Comparison of ENCODE assay signal across 9 mouse cellular contexts in genomic region chr15:97788821-97789220, GRCm38 (mm10). TPM values are rescaled to one million over a fixed set of nuclear protein-coding genes. Genes with fewer than 3 reads are reported as not detected.
DNase-seq lines count a peak whose midpoint lies in the region; ATAC-seq and TF ChIP-seq lines count a peak whose summit lies in the region.
"Had no signal": no experiment of that assay in that cellular context is flagged by ENCODE, and none has a peak within 500 bp of the region (broad histone marks: within the 10 kb centered on the region; RNA-seq: fewer than 3 reads in every experiment).

No protein-coding gene starts in this region.

- H3K27me3 ChIP-seq in embryonic facial prominence, embryonic 15.5 days = no peaks in the 10 kb centered on the region
- H3K27me3 ChIP-seq in myocyte (ENCODE audit: control insufficient read depth, insufficient read depth, insufficient read length) = no peaks in the 10 kb centered on the region
- H3K27me3 ChIP-seq: neural tube, embryonic 12.5 days had no signal

- H3K36me3 ChIP-seq in embryonic facial prominence, embryonic 15.5 days = peaks cover 18% of the 10 kb centered on the region
- peaks cover 13% of the 10 kb centered on the region for H3K36me3 ChIP-seq in myocyte (ENCODE audit: control insufficient read depth, insufficient read depth)

- TF ChIP-seq POLR2A in lung, adult 2 months (IDR thresholded peaks at IDR 0.05; ENCODE audit: borderline replicate concordance, extremely low read depth, low read depth, low read length) = peak; percentile 38; the same call in 1 of the 2 replicates
- TF ChIP-seq POLR2A in myocyte (IDR thresholded peaks at IDR 0.05; ENCODE audit: insufficient read length, low read depth) = no peak

- no peak for TF ChIP-seq CTCF in lung, adult 2 months (IDR thresholded peaks at IDR 0.05; ENCODE audit: insufficient read depth, low read length)

- no peak overlapping the region for H3K9ac ChIP-seq in embryonic facial prominence, embryonic 15.5 days
- H3K9ac ChIP-seq: neural tube, embryonic 12.5 days had no signal

- H3K4me3 ChIP-seq in lung, adult 2 months (replicated peaks; ENCODE audit: extremely low read depth, low read depth, low read length) = no peak overlapping the region
- H3K4me3 ChIP-seq in embryonic facial prominence, embryonic 15.5 days (replicated peaks) = no peak overlapping the region
- no peak overlapping the region for H3K4me3 ChIP-seq in myocyte
- H3K4me3 ChIP-seq: neural tube, embryonic 12.5 days had no signal

- WGBS in lung, adult 2 months = 13% methylated on average over 6 of the region's 6 CpGs
- WGBS in embryonic facial prominence, embryonic 15.5 days = 48% methylated on average over 6 of the region's 6 CpGs

- intact Hi-C loops in gastrocnemius, postnatal 36 days (cut with DNase I) = no loop called here

- peak overlapping the region; percentile 40; the same call in 1 of the 2 replicates for H3K27ac ChIP-seq in embryonic facial prominence, embryonic 15.5 days (replicated peaks)
- H3K27ac ChIP-seq: neural tube, embryonic 12.5 days had no signal

- DNase-seq in lung, adult 2 months = peak; percentile 52
- DNase-seq in lung, postnatal 25 days (ENCODE audit: low spot score) = no peak
- DNase-seq in brain, adult 2 months (ENCODE audit: low read depth, low spot score) = peak; percentile 96
- peak; percentile 47 to 57 for DNase-seq in kidney, postnatal 36 days
- no peak for DNase-seq in gastrocnemius, postnatal 36 days
- no peak for DNase-seq in c-Kit-positive CD71-positive TER-119-positive erythroid progenitor cells, embryonic 14.5 days (ENCODE audit: low spot score)

- ATAC-seq in embryonic facial prominence, embryonic 15.5 days (ENCODE audit: insufficient number of reproducible peaks, low FRiP score, low TSS enrichment, low read depth) = no peak

- no peak overlapping the region for H3K4me2 ChIP-seq in embryonic facial prominence, embryonic 15.5 days (replicated peaks)
- no peak overlapping the region for H3K4me2 ChIP-seq in myocyte (ENCODE audit: low read depth)
- H3K4me2 ChIP-seq: neural tube, embryonic 12.5 days had no signal

- H3K9me3 ChIP-seq in embryonic facial prominence, embryonic 15.5 days (replicated peaks) = no peaks in the 10 kb centered on the region
- H3K9me3 ChIP-seq: neural tube, embryonic 12.5 days had no signal

- no peak overlapping the region for H3ac ChIP-seq in myocyte (ENCODE audit: control insufficient read depth, insufficient read length)

- H3K4me1 ChIP-seq in lung, adult 2 months (ENCODE audit: control insufficient read depth, insufficient read depth, low read length) = peaks cover 43% of the 10 kb centered on the region
- peaks cover 34% of the 10 kb centered on the region for H3K4me1 ChIP-seq in embryonic facial prominence, embryonic 15.5 days

- H3K79me2 ChIP-seq in myocyte (ENCODE audit: control insufficient read depth, insufficient read depth) = no peaks in the 10 kb centered on the region

TF ChIP-seq in myocyte, 11 proteins besides CTCF, POLR2A, EP300 and RAD21:
- no peak for TF ChIP-seq MYOD1 (IDR thresholded peaks at IDR 0.05; ENCODE audit: control insufficient read depth in 1 of 3, insufficient read length in 2 of 3, low read depth in 2 of 3)
- peak; percentile 62 for TF ChIP-seq POLR2AphosphoS2 (IDR thresholded peaks at IDR 0.05; ENCODE audit: insufficient read length, low read depth)
TF ChIP-seq in myocyte: peak in this region for 1.

RNA-seq across cellular contexts. Expression of gene Slc48a1, which starts 10.5 kb away (rescaled TPM):
- polyA plus RNA-seq in lung, adult 2 months (2012; rRNA removed) = 158 and 174 TPM in 2 replicates
- polyA plus RNA-seq in embryonic facial prominence, embryonic 15.5 days (2015; fragmentation: Nextera tagmentation; extraction: Ambion mirVana) = 51.2 and 52.7 TPM in 2 replicates
- 52.7 TPM for polyA plus RNA-seq in myocyte (2012; fragmentation: generic; extraction: Trizol)
- total RNA-seq in gastrocnemius, postnatal 36 days (2021) = 10 to 100 TPM; 44.8 to 46.2 TPM

RNA-seq across cellular contexts. Expression of gene Rapgef3, which starts 21.0 kb away (rescaled TPM):
- polyA plus RNA-seq in lung, adult 2 months (2012; rRNA removed) = 94.2 and 133 TPM in 2 replicates
- polyA plus RNA-seq in embryonic facial prominence, embryonic 15.5 days (2015; fragmentation: Nextera tagmentation; extraction: Ambion mirVana) = 11.8 and 12.9 TPM in 2 replicates
- 1.2 TPM for polyA plus RNA-seq in myocyte (2012; fragmentation: generic; extraction: Trizol)
- 1 to 10 TPM; 5.1 to 7.7 TPM for total RNA-seq in gastrocnemius, postnatal 36 days (2021)

RNA-seq across cellular contexts. Expression of gene Hdac7, which starts 55.5 kb away (rescaled TPM):
- 254 and 294 TPM in 2 replicates for polyA plus RNA-seq in lung, adult 2 months (2012; rRNA removed)
- 37.6 and 37.9 TPM in 2 replicates for polyA plus RNA-seq in embryonic facial prominence, embryonic 15.5 days (2015; fragmentation: Nextera tagmentation; extraction: Ambion mirVana)
- polyA plus RNA-seq in myocyte (2012; fragmentation: generic; extraction: Trizol) = 17.4 TPM
- total RNA-seq in gastrocnemius, postnatal 36 days (2021) = 10 to 100 TPM; 10.6 to 11.8 TPM

RNA-seq across cellular contexts. Expression of gene Endou, which starts 57.7 kb away (rescaled TPM):
- polyA plus RNA-seq in lung, adult 2 months (2012; rRNA removed) = 4.0 and 18.9 TPM in 2 replicates
- 35.2 and 35.9 TPM in 2 replicates for polyA plus RNA-seq in embryonic facial prominence, embryonic 15.5 days (2015; fragmentation: Nextera tagmentation; extraction: Ambion mirVana)
- polyA plus RNA-seq in myocyte (2012; fragmentation: generic; extraction: Trizol) = 0.01 TPM
- under 1 TPM; 0.44 to 0.77 TPM for total RNA-seq in gastrocnemius, postnatal 36 days (2021)

Comparison
In these comparisons a context has a peak if more than half of its experiments do, and no peak if none do; other contexts are left out.
1. DNase-seq: peak in lung, adult 2 months (single experiment), brain, adult 2 months (single experiment) and kidney, postnatal 36 days (2 of 2); none in lung, postnatal 25 days (single experiment), gastrocnemius, postnatal 36 days (0 of 2) and c-Kit-positive CD71-positive TER-119-positive erythroid progenitor cells, embryonic 14.5 days (single experiment).